Mouse (Mus musculus) urinary bladder, postnatal 36 days (tissue): ENCODE results near the gene Ets1.
A peak's percentile ranks its signal among the peaks of the same experiment; 100 is the strongest.

Source experiments
- DNase-seq, 2 experiments: peaks; one replicate each; pipeline ENCODE4 v3.0.0; 2022; ENCODE audit warnings: low spot score in 2 of 2, mixed read lengths in 1 of 2

The Ets1 gene

GRCm38 (mm10) chr9:32635627-32636385 is at the start of gene Ets1:
Gene Ets1, plus strand, starts transcription at chr9:32636221.
- no peak for DNase-seq

- DNase-seq = peak; percentile 78 to 85
These were observed 46.1 kb upstream of the Ets1 start for GRCm38 (mm10) chr9:32589900-32590299.

- DNase-seq = no peak
These were observed 45.5 kb upstream of the Ets1 start for GRCm38 (mm10) chr9:32590571-32590970.

- peak; percentile 47 to 73 for DNase-seq
These were observed 44.1 kb upstream of the Ets1 start for GRCm38 (mm10) chr9:32591732-32592582.

- no peak for DNase-seq
These were observed 43.5 kb upstream of the Ets1 start for GRCm38 (mm10) chr9:32592583-32592890.

GRCm38 (mm10) chr9:32593816-32594215 is 42.2 kb upstream of the Ets1 start:
- DNase-seq = no peak

- no peak for DNase-seq
These were observed 41.7 kb upstream of the Ets1 start for GRCm38 (mm10) chr9:32594346-32594745.

GRCm38 (mm10) chr9:32595076-32595820 is 40.8 kb upstream of the Ets1 start:
- no peak for DNase-seq

- DNase-seq = no peak
These were observed 39.7 kb upstream of the Ets1 start for GRCm38 (mm10) chr9:32596366-32596765.

- no peak for DNase-seq
These were observed 34.1 kb upstream of the Ets1 start for GRCm38 (mm10) chr9:32601953-32602352.

- no peak for DNase-seq
These were observed 32.9 kb upstream of the Ets1 start for GRCm38 (mm10) chr9:32603097-32603496.

GRCm38 (mm10) chr9:32607218-32607617 is 28.8 kb upstream of the Ets1 start:
- DNase-seq = no peak

GRCm38 (mm10) chr9:32608831-32609610 is 27.0 kb upstream of the Ets1 start:
- DNase-seq = no peak

GRCm38 (mm10) chr9:32610218-32610617 is 25.8 kb upstream of the Ets1 start:
- DNase-seq = no peak

GRCm38 (mm10) chr9:32610631-32611030 is 25.4 kb upstream of the Ets1 start:
- no peak for DNase-seq

- no peak for DNase-seq
These were observed 24.7 kb upstream of the Ets1 start for GRCm38 (mm10) chr9:32611340-32611739.

- no peak for DNase-seq
These were observed 23.6 kb upstream of the Ets1 start for GRCm38 (mm10) chr9:32612426-32612825.

GRCm38 (mm10) chr9:32612861-32613421 is 23.1 kb upstream of the Ets1 start:
- no peak for DNase-seq

- no peak for DNase-seq
These were observed 21.8 kb upstream of the Ets1 start for GRCm38 (mm10) chr9:32614191-32614590.

GRCm38 (mm10) chr9:32615461-32615860 is 20.6 kb upstream of the Ets1 start:
- DNase-seq = no peak

GRCm38 (mm10) chr9:32615986-32616385 is 20.0 kb upstream of the Ets1 start:
- no peak for DNase-seq
